Mouse (Mus musculus) hindbrain, embryonic 14.5 days (tissue): Measurements from ENCODE around the gene Wdr27. TPM values are rescaled to one million over a fixed set of nuclear protein-coding genes. Genes with fewer than 3 reads are reported as not detected.

ENCODE experiments used
- ATAC-seq: fragments of 200-750 bp; cut with Nextera tagmentation; 2 replicates; pipeline ENCODE4 v1.8.0; 2017; ENCODE audit warnings: moderate number of reproducible peaks, mild to moderate bottlenecking, moderate TSS enrichment, moderate library complexity; ENCODE audit not compliant: low FRiP score
- DNase-seq: peaks from one replicate; pipeline ENCODE4 v3.0.0-alpha.2; 2015; ENCODE audit warnings: low spot score
- H3K27ac ChIP-seq: fragments of 300-500 bp; sonication (generic); 2 replicates; pipeline ENCODE4 v1.5.1; 2014; ENCODE audit warnings: mild to moderate bottlenecking, moderate library complexity
- H3K27me3 ChIP-seq: fragments of 300-500 bp; sonication (generic); 2 replicates; pipeline ENCODE4 v1.6.1; 2014; ENCODE audit warnings: mild to moderate bottlenecking, low read length, mixed read lengths; ENCODE audit not compliant: control insufficient read depth, insufficient read depth
- H3K36me3 ChIP-seq: fragments of 300-500 bp; sonication (generic); replicated peaks from 2 replicates; pipeline ENCODE4 v1.6.1; 2014; ENCODE audit not compliant: control insufficient read depth, insufficient read depth
- H3K4me1 ChIP-seq: fragments of 300-500 bp; sonication (generic); replicated peaks from 2 replicates; pipeline ENCODE4 v1.6.1; 2014; ENCODE audit warnings: antibody characterized with exemption, low read length, mixed read lengths; ENCODE audit not compliant: control insufficient read depth, insufficient read depth
- H3K4me2 ChIP-seq: fragments of 300-500 bp; sonication (generic); replicated peaks from 2 replicates; pipeline ENCODE4 v1.6.1; 2014; ENCODE audit warnings: mild to moderate bottlenecking, moderate library complexity
- H3K4me3 ChIP-seq: fragments of 300-500 bp; sonication (generic); replicated peaks from 2 replicates; pipeline ENCODE4 v1.5.1; 2014; ENCODE audit warnings: mild to moderate bottlenecking, low read length
- H3K9ac ChIP-seq: fragments of 300-500 bp; sonication (generic); 2 replicates; pipeline ENCODE4 v1.6.1; 2014
- H3K9me3 ChIP-seq: fragments of 300-500 bp; sonication (generic); 2 replicates; pipeline ENCODE4 v1.6.1; 2016; ENCODE audit warnings: low read length; ENCODE audit not compliant: control insufficient read depth
- WGBS: fragments of 180-500 bp; shearing (Covaris S2); extraction: QIAGEN DNeasy Blood & Tissue Kit; methylation state at CpG from one replicate; pipeline ENCODE4 v1.1.7; 2014; 5-methylcytosine and 5-hydroxymethylcytosine counted together
- polyA plus RNA-seq: library from polyadenylated mRNA; unstranded; fragments of >200 nt; fragmentation: Nextera tagmentation; extraction: Ambion mirVana; gene quantifications from 2 replicates; pipeline ENCODE4 v1.2.1, GENCODE M21; 2014

Gene Wdr27
- polyA plus RNA-seq, 1 experiment from 2014 or later = 9.8 TPM

GRCm38 (mm10) chr17:14812033-14812432 is 130.9 kb downstream of the Wdr27 start:
- Histone ChIP-seq H3K4me3 (no peak overlapping the region), H3K27ac (no peak overlapping the region), H3K27me3 (no peaks in the 10 kb centered on the region), H3K4me1 (no peaks in the 10 kb centered on the region), H3K36me3 (no peaks in the 10 kb centered on the region), H3K9ac (no peak overlapping the region), H3K4me2 (no peak overlapping the region), H3K9me3 (no peaks in the 10 kb centered on the region)
- 91% methylated on average over 8 of the region's 8 CpGs for WGBS
- no peak for DNase-seq
- ATAC-seq = no peak

- 88% methylated on average over 7 of the region's 7 CpGs for WGBS
- no peaks in the 10 kb centered on the region for H3K4me1 ChIP-seq
- no peak for DNase-seq
- no peaks in the 10 kb centered on the region for H3K36me3 ChIP-seq
- H3K27ac ChIP-seq = no peak overlapping the region
- no peak for ATAC-seq
- no peak overlapping the region for H3K4me3 ChIP-seq
- no peaks in the 10 kb centered on the region for H3K27me3 ChIP-seq
- no peak overlapping the region for H3K4me2 ChIP-seq
- H3K9ac ChIP-seq = no peak overlapping the region
- no peaks in the 10 kb centered on the region for H3K9me3 ChIP-seq
These were observed 136.2 kb downstream of the Wdr27 start for GRCm38 (mm10) chr17:14806808-14807207.

GRCm38 (mm10) chr17:14799243-14799642 is 143.7 kb downstream of the Wdr27 start:
- no peak overlapping the region for H3K4me2 ChIP-seq
- H3K4me3 ChIP-seq = no peak overlapping the region
- H3K4me1 ChIP-seq = no peaks in the 10 kb centered on the region
- no peaks in the 10 kb centered on the region for H3K9me3 ChIP-seq
- H3K27me3 ChIP-seq = no peaks in the 10 kb centered on the region
- no peak for DNase-seq
- H3K36me3 ChIP-seq = no peaks in the 10 kb centered on the region
- no peak overlapping the region for H3K27ac ChIP-seq
- no peak for ATAC-seq
- no peak overlapping the region for H3K9ac ChIP-seq
- WGBS = 91% methylated on average over 4 of the region's 4 CpGs

GRCm38 (mm10) chr17:14795074-14795473 is 147.9 kb downstream of the Wdr27 start:
- Histone ChIP-seq H3K4me1 (no peaks in the 10 kb centered on the region), H3K4me2 (no peak overlapping the region), H3K27ac (no peak overlapping the region), H3K36me3 (no peaks in the 10 kb centered on the region), H3K9ac (no peak overlapping the region), H3K9me3 (peaks cover 13% of the 10 kb centered on the region; the same call in 1 of the 2 replicates), H3K4me3 (no peak overlapping the region), H3K27me3 (no peaks in the 10 kb centered on the region)
- ATAC-seq (no peak), DNase-seq (no peak)
- 96% methylated on average over 4 of the region's 4 CpGs for WGBS

- H3K36me3 ChIP-seq = no peaks in the 10 kb centered on the region
- no peaks in the 10 kb centered on the region for H3K9me3 ChIP-seq
- H3K27ac ChIP-seq = no peak overlapping the region
- H3K4me1 ChIP-seq = no peaks in the 10 kb centered on the region
- whole genome bisulfite sequencing = 89% methylated on average over 5 of the region's 5 CpGs
- no peak for DNase-seq
- H3K27me3 ChIP-seq = no peaks in the 10 kb centered on the region
- H3K4me2 ChIP-seq = no peak overlapping the region
- H3K9ac ChIP-seq = no peak overlapping the region
- ATAC-seq = no peak
- H3K4me3 ChIP-seq = no peak overlapping the region
These were observed 163.6 kb downstream of the Wdr27 start for GRCm38 (mm10) chr17:14779356-14779755.

GRCm38 (mm10) chr17:14771339-14771738 is 171.6 kb downstream of the Wdr27 start:
- ATAC-seq (no peak), DNase-seq (no peak)
- no peaks in the 10 kb centered on the region for H3K9me3 ChIP-seq
- H3K4me3 ChIP-seq = no peak overlapping the region
- H3K27ac ChIP-seq = no peak overlapping the region
- no peak overlapping the region for H3K9ac ChIP-seq
- 75% methylated on average over 4 of the region's 4 CpGs for WGBS
- no peak overlapping the region for H3K4me2 ChIP-seq
- no peaks in the 10 kb centered on the region for H3K4me1 ChIP-seq
- H3K27me3 ChIP-seq = no peaks in the 10 kb centered on the region
- no peaks in the 10 kb centered on the region for H3K36me3 ChIP-seq

GRCm38 (mm10) chr17:14770377-14770776 is 172.6 kb downstream of the Wdr27 start:
- 70% methylated on average over 5 of the region's 5 CpGs for WGBS
- Histone ChIP-seq H3K4me2 (no peak overlapping the region), H3K9ac (no peak overlapping the region), H3K4me3 (no peak overlapping the region), H3K27me3 (no peaks in the 10 kb centered on the region), H3K9me3 (no peaks in the 10 kb centered on the region), H3K36me3 (no peaks in the 10 kb centered on the region), H3K4me1 (no peaks in the 10 kb centered on the region), H3K27ac (no peak overlapping the region)
- DNase-seq (no peak), ATAC-seq (no peak)

Other genes starting within 250 kb of the Wdr27 start
- gene Thbs2, start 248.9 kb downstream of the Wdr27 start, polyA plus RNA-seq = 5.6 and 5.8 TPM in 2 replicates
- 25.6 and 26.6 TPM in 2 replicates for gene 1600012H06Rik, start within 50 bp of the Wdr27 start, polyA plus RNA-seq
- gene Phf10, start 18.1 kb upstream of the Wdr27 start, polyA plus RNA-seq = 19.7 and 22.6 TPM in 2 replicates
- gene 9030025P20Rik, start 35.3 kb upstream of the Wdr27 start, polyA plus RNA-seq = 4.2 and 7.5 TPM in 2 replicates
- gene Gm3417, start 35.6 kb upstream of the Wdr27 start, polyA plus RNA-seq = 0.71 TPM in 1 of 2 replicates, not detected in the other
- 4.3 and 4.6 TPM in 2 replicates for gene Gm3435, start 67.0 kb upstream of the Wdr27 start, polyA plus RNA-seq
- 68.0 and 70.8 TPM in 2 replicates for gene Ermard, start 98.0 kb upstream of the Wdr27 start, polyA plus RNA-seq
- gene Tcte3, start 98.3 kb upstream of the Wdr27 start, polyA plus RNA-seq = 0.52 TPM in 1 of 2 replicates, not detected in the other
- gene Gm3448, start 98.4 kb upstream of the Wdr27 start, polyA plus RNA-seq = 3.4 and 3.7 TPM in 2 replicates